Mouse (Mus musculus) spleen, postnatal 36 days (tissue): ENCODE data around the gene Pklr.
A peak's percentile ranks its signal among the peaks of the same experiment; 100 is the strongest.

Source experiments
- DNase-seq, 2 experiments: peaks; one replicate each; pipeline ENCODE4 v3.0.0; 2022; ENCODE audit warnings: low spot score in 2 of 2, mixed read lengths in 1 of 2

Gene Pklr

DNA sequence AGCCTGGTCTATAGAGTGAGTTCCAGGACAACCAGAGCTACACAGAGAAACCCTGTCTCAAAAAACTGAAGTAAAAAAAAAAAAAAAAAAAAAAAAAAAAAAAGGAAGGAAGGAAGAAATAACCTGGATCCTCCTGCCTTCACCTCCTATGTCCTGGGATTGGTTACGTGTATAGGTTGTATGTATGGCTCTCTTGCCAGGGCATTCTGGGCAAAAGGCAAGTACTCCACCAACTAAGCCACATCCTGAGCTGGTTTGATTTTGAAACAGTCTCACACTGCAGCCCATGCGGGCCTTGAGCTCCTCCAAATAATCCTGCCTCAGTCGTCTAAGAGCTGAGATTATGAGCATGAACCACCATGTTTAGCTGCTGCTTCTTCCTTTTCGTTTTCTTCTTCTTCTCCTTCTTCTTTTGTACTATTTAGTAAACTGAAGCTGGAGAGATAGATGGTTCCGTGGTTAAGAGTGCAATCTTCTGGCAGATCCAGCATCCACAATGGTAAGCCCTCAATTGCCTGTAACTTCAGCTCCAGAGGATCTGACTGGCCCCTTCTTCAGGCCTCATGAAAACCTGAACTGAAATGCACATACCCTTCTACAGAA, 27.8 kb downstream of the Pklr start:
- DNase-seq, result no peak

DNA sequence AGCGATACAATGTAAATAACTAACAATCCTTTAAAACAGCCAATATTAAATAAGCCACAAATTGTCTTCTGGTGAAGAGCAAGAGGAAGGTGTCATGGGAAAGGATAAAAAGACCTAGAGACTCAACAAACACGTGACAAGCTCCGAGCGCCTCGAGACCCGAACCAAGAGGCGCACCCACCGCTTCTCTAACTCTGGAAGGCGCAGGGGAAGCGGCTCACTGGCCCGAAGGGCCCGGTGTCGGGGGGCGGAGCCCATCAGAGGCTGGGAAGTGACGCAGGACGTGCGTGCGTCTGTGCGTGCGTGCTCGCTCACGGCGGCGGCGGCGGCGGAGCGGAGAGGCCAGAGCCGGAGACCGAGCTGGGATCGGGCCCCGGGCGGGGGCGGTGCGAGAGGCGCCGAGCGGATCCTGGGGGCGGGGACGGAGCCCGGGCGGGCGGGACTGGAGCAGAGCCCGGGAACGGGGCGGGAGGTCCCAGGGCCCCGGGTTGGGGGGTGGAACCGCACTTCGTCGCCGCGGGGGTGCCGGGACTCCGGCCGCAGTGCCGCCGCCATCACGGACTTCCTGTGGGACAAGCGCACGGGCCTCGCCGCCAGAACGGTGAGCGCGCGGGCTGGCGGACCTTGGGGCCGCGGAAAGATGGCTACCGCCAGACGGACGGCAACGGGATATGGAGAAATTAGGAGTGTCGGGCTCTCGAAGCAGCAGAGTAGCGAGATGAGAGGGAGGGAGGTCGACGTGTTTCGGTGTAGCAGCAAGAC, 28.7 kb downstream of the Pklr start, which contains the start of gene Clk2:
TSS of gene Clk2 (plus strand) at position 290 of the 762 bp plus-strand sequence.
- peak; percentile 95 to 96 for DNase-seq

DNA sequence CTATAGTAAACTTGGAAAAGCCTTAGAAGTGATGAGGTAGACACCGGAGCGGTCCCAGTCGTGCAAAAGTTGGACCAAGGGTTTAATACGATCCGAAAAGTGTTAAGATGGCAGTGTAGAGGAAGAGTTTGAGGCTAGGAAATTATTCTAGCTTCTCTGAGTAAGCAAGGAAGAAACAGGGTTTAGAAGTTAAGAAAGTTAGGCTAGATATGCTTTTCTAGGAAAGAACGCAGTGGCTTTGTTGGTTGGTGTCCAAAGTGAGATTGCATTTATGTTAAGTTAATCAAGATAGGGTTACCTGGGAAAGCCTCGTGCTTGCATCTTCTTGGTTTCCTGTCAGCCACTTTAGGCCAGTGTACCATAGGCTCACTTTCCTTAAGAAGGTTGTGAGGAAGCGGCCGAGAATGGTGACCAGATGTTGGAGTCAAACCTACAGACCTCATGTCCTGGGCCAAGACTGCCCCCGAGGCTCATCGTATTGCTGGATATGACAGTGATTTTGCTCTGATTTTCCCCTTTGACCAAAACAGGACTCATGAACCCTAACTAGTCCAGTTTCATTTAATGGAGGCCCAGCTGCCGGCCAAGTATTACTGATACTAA, 29.4 kb downstream of the Pklr start:
- DNase-seq, result no peak

DNA sequence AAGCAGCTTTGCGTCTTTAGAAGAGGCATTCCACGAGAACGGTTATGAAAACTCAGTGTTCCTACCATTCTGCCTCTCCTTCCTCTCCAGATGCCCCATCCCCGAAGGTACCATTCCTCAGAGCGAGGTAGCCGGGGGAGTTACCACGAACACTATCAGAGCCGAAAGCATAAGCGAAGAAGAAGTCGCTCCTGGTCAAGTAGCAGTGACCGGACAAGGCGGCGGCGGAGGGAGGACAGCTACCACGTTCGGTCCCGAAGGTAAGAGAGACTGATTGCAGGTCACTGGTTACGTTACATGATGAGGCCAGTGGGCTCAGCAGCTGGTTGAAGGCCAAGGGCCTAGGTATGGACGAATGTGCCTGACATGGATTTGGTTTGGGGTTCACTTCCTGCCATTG, 31.0 kb downstream of the Pklr start:
- no peak for DNase-seq

DNA sequence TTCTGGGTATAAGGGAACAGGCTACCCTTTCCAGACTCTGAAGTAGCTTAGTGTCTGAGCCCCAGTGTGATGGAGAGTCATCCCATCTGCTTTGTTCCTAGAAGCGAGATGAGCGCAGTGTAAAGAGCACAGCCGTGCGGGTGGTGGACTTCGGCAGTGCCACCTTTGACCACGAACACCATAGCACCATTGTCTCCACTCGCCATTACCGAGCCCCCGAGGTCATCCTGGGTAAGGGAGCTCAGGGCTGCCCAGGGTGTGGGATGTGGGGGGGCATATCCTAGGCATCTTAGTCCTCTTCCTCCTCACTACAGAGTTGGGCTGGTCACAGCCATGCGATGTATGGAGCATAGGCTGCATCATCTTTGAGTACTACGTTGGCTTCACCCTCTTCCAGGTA, 38.9 kb downstream of the Pklr start:
- DNase-seq, result no peak

DNA sequence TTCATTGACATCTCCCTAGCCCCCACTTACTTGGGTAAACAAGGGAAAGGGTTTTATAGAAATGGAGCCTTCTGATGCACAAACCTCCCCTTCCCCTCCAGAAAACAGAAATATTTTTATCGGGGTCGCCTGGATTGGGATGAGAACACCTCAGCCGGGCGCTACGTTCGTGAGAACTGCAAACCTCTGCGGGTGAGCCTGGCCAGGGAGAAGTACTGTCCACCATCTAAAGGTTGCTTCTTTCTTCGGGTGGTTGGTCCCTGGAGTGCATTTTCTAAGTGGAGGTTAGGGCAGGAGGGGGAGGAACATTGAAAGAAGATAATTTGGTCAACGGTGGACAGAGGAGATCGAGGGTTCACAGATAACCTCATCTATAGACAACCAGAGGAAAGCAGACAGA, 39.6 kb downstream of the Pklr start:
- no peak for DNase-seq

DNA sequence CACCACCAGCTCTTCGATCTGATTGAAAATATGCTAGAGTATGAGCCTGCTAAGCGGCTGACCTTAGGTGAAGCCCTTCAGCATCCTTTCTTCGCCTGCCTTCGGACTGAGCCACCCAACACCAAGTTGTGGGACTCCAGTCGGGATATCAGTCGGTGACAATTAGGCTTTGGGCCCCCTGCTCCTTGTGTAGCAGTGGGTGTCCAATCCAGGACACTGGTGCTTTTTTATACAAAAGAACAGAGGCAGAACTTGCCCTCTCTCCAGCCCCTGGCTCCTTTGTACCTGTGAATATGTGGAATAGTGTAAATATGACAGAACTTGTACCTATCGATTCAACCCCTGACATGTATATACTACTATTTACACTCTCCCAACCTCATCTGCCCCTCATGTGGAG, 40.5 kb downstream of the Pklr start:
- no peak for DNase-seq

DNA sequence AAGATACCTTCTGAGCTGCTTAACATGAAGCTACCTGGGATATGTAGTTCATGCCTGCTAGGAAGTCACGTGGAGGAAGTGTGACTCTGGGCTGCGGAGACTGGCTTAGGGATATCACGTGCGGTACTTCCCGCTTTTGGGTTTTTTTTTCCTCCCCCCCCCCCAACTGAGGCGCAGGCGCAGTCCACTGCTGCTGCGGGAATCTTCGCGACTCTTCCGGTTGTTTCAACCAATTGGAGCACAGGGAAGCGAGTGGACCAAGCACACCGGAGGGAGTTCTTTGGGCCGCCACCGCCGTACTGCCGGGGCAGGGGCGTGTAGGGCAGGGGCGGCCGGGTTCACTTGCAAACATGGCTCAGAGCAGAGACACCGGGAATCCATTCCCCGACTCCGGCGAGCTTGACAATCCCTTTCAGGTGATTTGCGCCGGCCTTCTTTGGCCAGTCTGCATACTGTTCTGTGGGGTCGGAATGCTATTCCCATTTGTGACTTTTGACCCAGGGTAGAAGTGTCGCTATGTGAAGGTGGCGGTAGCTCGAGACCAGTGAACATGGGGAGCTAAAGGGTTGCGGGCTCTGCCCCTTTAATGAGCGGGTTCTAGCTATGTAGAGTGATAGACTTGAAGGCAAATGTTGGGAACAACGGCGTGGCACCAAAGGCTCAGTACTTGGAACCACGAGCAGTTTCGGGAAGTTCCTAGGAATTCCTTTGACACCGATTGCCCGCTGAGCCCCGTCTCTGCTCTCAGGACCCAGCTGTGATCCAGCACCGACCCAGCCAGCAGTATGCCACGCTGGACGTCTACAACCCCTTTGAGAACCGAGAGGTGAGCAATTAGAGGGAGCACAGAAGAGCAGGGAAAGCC, 41.5 kb downstream of the Pklr start, which contains the start of gene Scamp3:
TSS of gene Scamp3 (plus strand) at position 232 of the 865 bp plus-strand sequence.
- DNase-seq, result peak; percentile 87 to 90

DNA sequence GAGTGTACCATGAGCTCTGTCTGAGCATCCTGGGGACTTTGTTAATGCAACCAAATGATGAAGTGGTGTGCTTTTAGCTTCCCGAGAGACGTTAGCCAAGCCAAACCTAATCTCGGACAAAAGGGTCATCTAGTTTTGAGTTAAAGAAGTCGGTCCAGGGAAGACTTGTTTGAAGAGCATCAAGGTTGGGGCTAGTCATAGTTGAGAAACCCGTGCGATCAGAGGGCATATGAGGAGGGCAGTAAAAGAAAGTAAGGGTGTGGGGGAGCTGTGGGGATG, 42.1 kb downstream of the Pklr start:
- DNase-seq, result no peak

DNA sequence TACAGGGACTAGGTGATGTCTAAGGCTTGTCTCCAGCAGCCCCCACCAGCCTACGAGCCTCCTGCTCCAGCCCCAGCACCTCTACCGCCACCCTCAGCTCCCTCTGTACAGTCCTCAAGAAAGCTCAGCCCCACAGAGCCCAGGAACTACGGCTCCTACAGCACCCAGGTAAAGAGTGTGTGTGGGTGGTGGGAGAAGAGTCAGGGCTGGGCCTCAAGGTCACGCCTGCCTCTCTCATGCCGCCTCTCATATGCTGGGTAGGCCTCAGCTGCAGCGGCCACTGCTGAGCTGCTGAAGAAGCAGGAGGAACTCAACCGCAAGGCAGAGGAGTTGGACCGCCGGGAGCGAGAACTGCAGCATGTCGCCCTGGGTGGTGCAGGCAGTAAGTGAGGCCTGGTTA, 43.1 kb downstream of the Pklr start:
- no peak for DNase-seq

DNA sequence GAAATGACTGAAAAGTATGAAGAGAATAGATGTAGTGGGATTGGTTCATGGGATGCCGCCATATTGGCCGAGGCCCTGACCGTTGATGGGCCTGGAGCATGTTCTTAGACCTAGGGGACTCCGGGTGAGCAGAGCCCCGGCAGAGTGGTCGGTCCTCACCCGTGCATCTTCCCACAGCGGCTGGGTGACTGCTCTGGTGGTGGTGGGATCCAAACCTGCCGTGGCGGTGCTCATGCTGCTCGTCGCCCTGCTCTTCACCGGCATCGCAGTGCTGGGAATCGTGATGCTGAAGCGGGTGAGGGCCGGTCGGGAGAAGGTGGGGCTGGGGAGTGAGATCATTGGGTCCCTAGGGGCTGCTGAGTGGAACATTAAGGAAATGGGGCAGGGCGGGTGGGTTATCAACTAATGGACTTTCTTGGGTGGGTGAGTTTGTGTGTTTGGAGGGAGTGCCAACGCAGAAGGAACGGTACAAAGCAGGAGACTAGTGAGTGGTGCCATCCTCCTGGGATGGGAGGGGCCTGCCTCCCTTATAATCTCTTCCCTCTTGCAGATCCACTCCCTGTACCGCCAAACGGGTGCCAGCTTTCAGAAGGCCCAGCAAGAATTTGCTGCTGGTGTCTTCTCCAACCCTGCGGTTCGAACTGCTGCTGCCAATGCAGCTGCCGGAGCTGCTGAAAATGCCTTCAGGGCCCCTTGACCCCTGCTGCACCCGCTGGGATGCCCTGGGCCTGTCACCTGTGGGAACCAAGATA, 46.0 kb downstream of the Pklr start:
- no peak for DNase-seq

DNA sequence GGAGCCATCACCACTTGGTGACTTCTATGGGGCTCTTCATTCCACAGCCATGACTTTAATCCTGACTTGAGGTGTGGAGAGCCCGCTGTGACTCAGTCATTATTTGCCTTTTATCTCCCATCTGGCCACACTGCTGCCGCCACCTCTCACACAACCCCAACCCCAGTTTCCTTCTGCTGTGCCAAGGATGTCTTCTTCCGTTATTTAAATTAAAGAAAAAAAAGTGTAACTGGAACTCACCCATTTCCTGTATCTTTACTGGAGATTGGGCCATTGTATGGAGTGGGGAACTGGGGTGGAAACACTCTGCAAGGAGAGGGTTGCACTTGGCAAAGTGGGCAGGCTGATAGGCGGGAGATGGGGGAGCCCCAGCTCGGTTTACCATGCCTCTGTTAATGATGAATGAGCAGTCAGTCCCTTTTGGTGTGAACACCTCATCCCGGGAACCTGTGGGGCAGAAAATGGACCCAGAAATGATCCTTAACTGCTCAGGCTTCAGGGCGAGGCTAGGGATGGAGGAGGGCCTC, 46.7 kb downstream of the Pklr start:
- no peak for DNase-seq

DNA sequence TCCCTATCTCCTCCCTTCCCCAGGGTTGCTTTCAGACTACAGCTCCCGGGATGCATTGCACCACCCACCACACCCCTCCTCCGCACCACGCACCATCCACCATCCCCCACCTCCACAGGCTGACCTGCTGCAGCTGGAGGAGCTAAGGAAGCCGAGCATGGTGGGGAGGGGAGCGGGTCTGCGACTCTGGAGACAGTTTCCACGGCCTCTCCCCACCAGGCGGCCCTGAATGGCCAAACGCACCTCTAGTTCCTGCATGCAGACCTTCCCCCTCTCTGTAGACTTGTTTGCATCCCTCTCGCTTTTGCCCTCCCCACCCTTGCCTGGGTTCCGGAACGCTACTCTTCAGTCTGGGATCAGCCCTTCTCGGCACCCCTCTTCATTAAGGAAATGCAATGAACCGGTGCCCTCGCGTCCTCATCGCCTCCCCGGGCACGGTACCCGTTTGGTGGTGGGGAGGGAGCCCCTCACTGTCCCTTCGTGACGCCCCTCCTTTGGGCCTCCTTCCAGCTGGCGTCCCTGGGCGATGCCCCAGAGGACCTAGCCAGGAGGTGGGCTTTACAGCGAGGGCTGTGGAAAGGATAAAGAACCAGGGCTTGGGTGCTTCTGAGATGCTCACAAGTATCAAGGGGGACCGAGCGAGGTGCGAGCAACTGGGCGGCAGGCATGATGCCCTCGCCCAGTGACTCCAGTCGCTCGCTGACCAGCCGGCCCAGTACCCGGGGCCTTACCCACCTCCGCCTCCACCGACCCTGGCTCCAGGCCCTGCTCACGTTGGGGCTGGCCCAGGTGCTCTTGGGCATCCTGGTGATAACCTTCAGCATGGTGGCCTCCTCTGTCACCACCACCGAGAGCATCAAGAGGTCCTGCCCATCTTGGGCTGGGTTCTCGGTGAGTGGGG, 47.4 kb downstream of the Pklr start, which contains the start of gene Fam189b:
TSS of gene Fam189b (plus strand) at position 86 of the 901 bp plus-strand sequence.
- peak; percentile 65 to 66 for DNase-seq

DNA sequence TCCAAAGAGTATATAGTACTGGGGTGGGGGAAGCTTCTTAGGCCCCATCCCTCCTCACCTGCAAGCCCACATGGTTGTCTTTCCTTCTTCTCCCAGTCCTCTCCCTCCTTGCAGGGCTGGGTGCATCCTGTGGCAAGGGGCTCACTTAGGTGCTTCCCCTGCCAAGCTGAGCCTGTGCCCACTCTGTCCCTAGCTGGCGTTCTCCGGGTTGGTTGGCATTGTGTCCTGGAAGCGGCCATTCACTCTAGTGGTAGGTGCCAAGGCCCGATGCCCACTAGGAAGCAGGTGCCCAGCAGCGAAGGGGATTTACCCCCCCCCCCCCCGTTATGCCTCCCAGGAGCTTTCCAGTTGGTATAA, 48.0 kb downstream of the Pklr start:
- DNase-seq, result no peak

DNA sequence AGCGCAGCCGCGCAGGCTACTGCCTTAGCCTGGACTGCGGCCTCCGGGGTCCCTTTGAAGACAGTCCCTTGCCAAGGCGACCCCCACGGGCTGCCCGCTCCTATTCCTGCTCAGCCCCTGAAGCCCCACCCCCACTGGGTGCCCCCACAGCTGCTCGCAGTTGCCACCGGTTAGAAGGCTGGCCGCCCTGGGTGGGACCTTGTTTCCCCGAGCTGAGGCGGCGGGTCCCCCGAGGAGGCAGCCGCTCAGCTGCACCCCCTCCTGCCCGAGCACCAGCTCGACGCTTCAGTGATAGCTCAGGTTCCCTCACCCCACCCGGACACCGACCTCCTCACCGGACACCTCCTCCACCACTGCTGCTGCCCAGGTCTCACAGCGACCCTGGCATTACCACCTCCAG, 51.3 kb downstream of the Pklr start:
- DNase-seq, result peak; percentile 43 to 44

DNA sequence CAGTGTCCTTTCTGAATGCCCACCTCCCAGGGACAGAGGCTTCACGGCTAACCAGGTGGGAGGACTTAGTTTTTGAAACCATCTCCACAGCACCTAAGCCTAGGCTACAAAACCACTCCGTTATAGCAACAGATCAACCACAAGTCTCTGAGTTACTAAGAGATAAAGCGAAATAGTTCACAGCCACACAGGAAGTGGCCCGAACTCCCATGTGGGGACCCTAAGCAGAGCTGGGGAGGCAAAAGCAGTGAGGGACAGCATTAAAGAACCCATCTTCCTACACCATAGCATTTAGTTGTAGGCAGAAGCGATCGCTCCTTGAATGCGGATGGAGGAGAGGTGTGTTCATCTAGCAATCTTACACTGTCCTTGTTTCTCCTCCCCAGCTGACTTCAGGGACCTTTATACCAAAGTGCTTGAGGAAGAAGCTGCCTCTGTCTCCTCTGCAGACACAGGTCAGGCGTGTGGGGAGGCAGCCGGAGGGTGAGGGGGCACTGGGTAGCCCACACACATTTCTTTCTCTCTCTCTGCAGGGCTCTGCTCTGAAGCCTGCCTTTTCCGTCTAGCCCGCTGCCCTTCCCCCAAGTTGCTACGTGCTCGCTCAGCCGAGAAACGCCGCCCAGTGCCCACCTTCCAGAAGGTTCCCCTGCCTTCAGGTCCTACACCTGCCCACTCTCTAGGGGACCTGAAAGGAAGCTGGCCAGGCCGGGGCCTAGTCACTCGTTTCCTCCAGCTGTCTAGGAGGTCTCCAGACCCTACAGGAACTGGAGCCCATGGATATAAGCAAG, 51.9 kb downstream of the Pklr start:
- peak; percentile 45 to 54 for DNase-seq

DNA sequence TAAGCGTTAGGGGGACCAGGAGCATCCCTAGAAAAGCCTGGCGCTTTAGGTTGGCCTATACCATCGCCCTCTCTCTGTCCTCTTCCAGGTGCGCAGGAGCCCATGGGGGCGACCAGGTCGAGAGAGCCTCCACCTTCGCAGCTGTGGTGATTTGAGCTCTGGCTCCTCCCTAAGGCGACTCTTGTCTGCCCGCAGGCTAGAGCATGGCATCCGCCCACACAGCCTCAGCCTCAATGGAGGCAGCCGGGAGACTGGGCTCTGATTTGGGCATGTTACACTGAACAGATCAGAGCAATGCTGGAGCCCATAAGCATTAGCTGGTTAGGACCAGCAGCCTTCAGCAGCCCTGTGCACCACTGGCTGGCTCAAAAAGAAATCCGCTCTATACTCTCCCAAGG, 52.5 kb downstream of the Pklr start:
- peak; percentile 44 to 49 for DNase-seq

DNA sequence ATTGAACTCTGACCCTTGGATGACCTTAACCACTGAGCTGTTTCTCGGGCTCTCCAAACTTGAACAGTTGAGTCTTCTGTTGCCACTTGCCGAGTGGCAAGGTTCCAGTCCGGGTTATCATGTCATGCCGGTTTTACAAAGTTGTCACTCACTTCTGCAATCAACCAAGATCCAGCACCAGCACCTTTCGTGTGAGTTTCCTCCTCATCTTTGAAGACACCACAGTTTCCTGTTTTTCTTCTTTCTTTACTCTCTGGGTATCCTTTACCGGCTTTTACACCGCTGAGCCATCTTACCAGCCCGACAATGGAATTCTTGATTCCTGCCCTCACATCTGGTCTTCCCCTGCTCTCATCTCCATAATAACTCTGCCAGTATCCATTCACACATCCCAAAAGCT, 54.5 kb downstream of the Pklr start:
- DNase-seq, result peak; percentile 46 to 65

DNA sequence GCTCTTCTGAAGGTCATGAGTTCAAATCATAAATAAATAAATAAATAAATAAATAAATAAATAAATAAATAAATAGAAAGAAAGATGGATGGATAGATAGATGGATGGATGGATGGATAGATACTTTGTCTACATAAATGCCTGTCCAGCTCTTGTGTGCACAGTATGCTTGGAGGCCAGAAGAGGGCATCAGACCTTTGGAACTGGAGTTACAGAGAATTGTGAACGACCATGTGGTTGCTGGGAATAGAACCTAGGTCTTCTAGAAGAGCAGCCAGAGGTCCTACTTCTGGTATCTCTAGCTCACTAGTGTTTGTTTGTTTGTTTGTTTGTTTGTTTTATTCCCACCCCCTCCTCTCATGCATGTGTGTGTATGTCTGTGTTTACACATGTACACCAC, 57.4 kb downstream of the Pklr start:
- no peak for DNase-seq
